17 mouse cellular contexts compared by ENCODE assay signal in genomic region chr6:30152649-30153048, GRCm38 (mm10).
DNase-seq lines count a peak whose midpoint lies in the region; ATAC-seq lines count a peak whose summit lies in the region.
"Had no signal": no experiment of that assay in that cellular context is flagged by ENCODE, and none has a peak within 500 bp of the region (broad histone marks: within the 10 kb centered on the region; RNA-seq: fewer than 3 reads in every experiment).

No protein-coding gene starts in this region.

- no peak overlapping the region for H3K9ac ChIP-seq in neural tube, embryonic 11.5 days (ENCODE audit: low read length)
- no peak overlapping the region for H3K9ac ChIP-seq in hindbrain, embryonic 14.5 days
- H3K9ac ChIP-seq in neural tube, embryonic 14.5 days (replicated peaks; ENCODE audit: low read depth, low read length): no peak overlapping the region
- H3K9ac ChIP-seq: embryonic facial prominence, embryonic 12.5 days; liver, embryonic 15.5 days had no signal

- no peak overlapping the region for H3K4me3 ChIP-seq in neural tube, embryonic 11.5 days (ENCODE audit: low read depth, low read length)
- no peak overlapping the region for H3K4me3 ChIP-seq in hindbrain, embryonic 14.5 days (replicated peaks; ENCODE audit: low read length)
- H3K4me3 ChIP-seq in neural tube, embryonic 14.5 days (ENCODE audit: low read depth, low read length): no peak overlapping the region
- H3K4me3 ChIP-seq: embryonic facial prominence, embryonic 12.5 days; limb, embryonic 10.5 days; liver, embryonic 15.5 days had no signal

- H3K27ac ChIP-seq in neural tube, embryonic 11.5 days (ENCODE audit: low read depth, low read length): no peak overlapping the region
- no peak overlapping the region for H3K27ac ChIP-seq in hindbrain, embryonic 14.5 days
- H3K27ac ChIP-seq in neural tube, embryonic 14.5 days (ENCODE audit: low read depth, low read length): peak overlapping the region; percentile 3; the same call in 1 of the 2 replicates
- H3K27ac ChIP-seq: embryonic facial prominence, embryonic 12.5 days; limb, embryonic 10.5 days; liver, embryonic 15.5 days had no signal

- H3K4me2 ChIP-seq in neural tube, embryonic 11.5 days (ENCODE audit: low read depth): no peak overlapping the region
- H3K4me2 ChIP-seq in hindbrain, embryonic 14.5 days (replicated peaks): no peak overlapping the region
- H3K4me2 ChIP-seq in neural tube, embryonic 14.5 days (ENCODE audit: low read depth, low read length): no peak overlapping the region
- H3K4me2 ChIP-seq: embryonic facial prominence, embryonic 12.5 days; liver, embryonic 15.5 days had no signal

- H3K36me3 ChIP-seq in neural tube, embryonic 11.5 days (ENCODE audit: control insufficient read depth, insufficient read depth, low read length): peaks cover 2% of the 10 kb centered on the region; the same call in 1 of the 2 replicates
- H3K36me3 ChIP-seq in hindbrain, embryonic 14.5 days (replicated peaks; ENCODE audit: control insufficient read depth, insufficient read depth): peaks cover 10% of the 10 kb centered on the region
- no peaks in the 10 kb centered on the region for H3K36me3 ChIP-seq in neural tube, embryonic 14.5 days (ENCODE audit: control insufficient read depth, insufficient read depth, low read length)

- no peaks in the 10 kb centered on the region for H3K27me3 ChIP-seq in neural tube, embryonic 11.5 days (ENCODE audit: control insufficient read depth, insufficient read depth, low read length)
- H3K27me3 ChIP-seq in hindbrain, embryonic 14.5 days (ENCODE audit: control insufficient read depth, insufficient read depth, low read length): no peaks in the 10 kb centered on the region
- H3K27me3 ChIP-seq in neural tube, embryonic 14.5 days (ENCODE audit: control insufficient read depth, insufficient read depth, low read length): no peaks in the 10 kb centered on the region
- H3K27me3 ChIP-seq: embryonic facial prominence, embryonic 12.5 days; liver, embryonic 15.5 days had no signal

- ATAC-seq in neural tube, embryonic 11.5 days (ENCODE audit: insufficient read depth, low FRiP score, low TSS enrichment): no peak; the same call in 1 of the 2 replicates
- 0 out of 2 replicates have a peak, but pooled peaks have one; percentile 57 for ATAC-seq in hindbrain, embryonic 14.5 days (ENCODE audit: low FRiP score)
- peak; percentile 49; the same call in 1 of the 2 replicates for ATAC-seq in neural tube, embryonic 14.5 days (ENCODE audit: low read depth)

- intact Hi-C loops in heart, postnatal 14 days (cut with DNase I): no loop called here
- intact Hi-C loops in heart, postnatal 25 days (cut with DNase I): no loop called here

- 69% methylated on average over 10 of the region's 10 CpGs for WGBS in neural tube, embryonic 11.5 days
- WGBS in hindbrain, embryonic 14.5 days: 42% methylated on average over 10 of the region's 10 CpGs
- 30% methylated on average over 10 of the region's 10 CpGs for WGBS in neural tube, embryonic 14.5 days

- no peaks in the 10 kb centered on the region for H3K9me3 ChIP-seq in neural tube, embryonic 11.5 days (ENCODE audit: control insufficient read depth, low read length)
- no peaks in the 10 kb centered on the region for H3K9me3 ChIP-seq in hindbrain, embryonic 14.5 days (ENCODE audit: control insufficient read depth, low read length)
- H3K9me3 ChIP-seq in neural tube, embryonic 14.5 days (ENCODE audit: control insufficient read depth, low read length): no peaks in the 10 kb centered on the region
- H3K9me3 ChIP-seq: embryonic facial prominence, embryonic 12.5 days; limb, embryonic 10.5 days; liver, embryonic 15.5 days had no signal

- no peaks in the 10 kb centered on the region for H3K4me1 ChIP-seq in neural tube, embryonic 11.5 days (ENCODE audit: control insufficient read depth, insufficient read depth, low read length)
- 0 out of 2 replicates have a peak, but pooled peaks cover 4% of the 10 kb centered on the region for H3K4me1 ChIP-seq in hindbrain, embryonic 14.5 days (replicated peaks; ENCODE audit: control insufficient read depth, insufficient read depth, low read length)
- H3K4me1 ChIP-seq in neural tube, embryonic 14.5 days (ENCODE audit: control insufficient read depth, insufficient read depth, low read length): peaks cover 14% of the 10 kb centered on the region
- H3K4me1 ChIP-seq: embryonic facial prominence, embryonic 12.5 days; limb, embryonic 10.5 days had no signal

- DNase-seq in heart, postnatal 14 days: peak; percentile 37 to 42
- no peak for DNase-seq in heart, postnatal 25 days (ENCODE audit: low spot score)
- peak; percentile 27 for DNase-seq in neural tube, embryonic 11.5 days (ENCODE audit: low spot score)
- DNase-seq in neural tube, embryonic 10.5 days (ENCODE audit: extremely low spot score, low spot score): no peak
- no peak for DNase-seq in hindbrain, embryonic 14.5 days (ENCODE audit: low spot score)
- DNase-seq in frontal cortex, adult 2 months (ENCODE audit: extremely low spot score in 1 of 2, low spot score in 1 of 2): no peak
- DNase-seq in gastrocnemius, adult 18-20 months (ENCODE audit: low spot score): no peak
- DNase-seq: adrenal gland, postnatal 36 days; B cell, adult 2 months; gastrocnemius, postnatal 36 days; kidney, adult 11 months; layer of hippocampus, postnatal 36 days; thymus, adult 18-20 months had no signal

Comparison
In these comparisons a context has a peak if more than half of its experiments do, and no peak if none do; other contexts are left out.
1. DNase-seq: peak in heart, postnatal 14 days (2 of 2) and neural tube, embryonic 11.5 days (single experiment); none in heart, postnatal 25 days (single experiment), neural tube, embryonic 10.5 days (single experiment), hindbrain, embryonic 14.5 days (single experiment), frontal cortex, adult 2 months (0 of 2) and gastrocnemius, adult 18-20 months (single experiment).